Mouse (Mus musculus): ENCODE data around the gene Rhou. TPM values are rescaled to one million over a fixed set of nuclear protein-coding genes. Genes with fewer than 3 reads are reported as not detected.

Gene Rhou
- not detected for polyA plus RNA-seq (2017; shearing (Covaris generic))

DNA sequence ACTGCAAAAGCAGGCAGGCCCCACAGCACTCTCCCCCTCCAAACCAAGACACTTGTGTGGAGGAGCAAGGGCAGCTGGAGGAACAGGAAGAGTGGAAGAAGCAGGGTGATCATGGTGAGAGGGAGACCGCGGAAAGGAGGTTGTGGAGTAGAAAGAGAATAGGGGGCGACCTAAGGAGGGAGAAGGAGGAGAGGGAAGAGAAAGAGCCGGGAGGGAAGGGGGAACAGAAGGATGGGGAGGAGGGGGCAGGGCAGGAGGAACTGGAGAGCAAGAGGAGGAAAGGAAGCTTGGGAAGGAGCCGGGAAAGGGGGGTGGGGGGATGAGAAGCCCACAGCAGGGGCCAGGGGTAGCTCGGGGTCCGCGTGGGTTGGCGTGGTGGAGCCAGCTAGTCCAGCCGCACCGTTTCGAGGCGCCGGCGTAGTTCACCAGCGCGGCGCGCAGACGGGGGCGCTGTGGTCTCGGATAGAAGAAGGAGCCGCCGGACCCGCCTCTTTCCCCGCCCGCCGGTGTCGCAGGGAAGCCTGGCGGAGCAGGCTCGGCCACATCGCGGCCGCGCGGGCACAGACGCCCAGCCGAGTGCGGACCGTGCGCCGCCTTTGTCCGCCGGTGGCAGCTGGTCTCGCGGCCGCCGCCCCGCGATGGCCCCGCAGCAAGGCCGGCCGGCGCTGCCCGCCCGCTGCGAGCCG lies at the start of gene Rhou:
Rhou (plus strand) TSS at position 622 of the 686 bp plus-strand sequence.

Other genes with a start within 250 kb of the Rhou start
- gene Mc1r, start 246.8 kb upstream of the Rhou start, polyA plus RNA-seq (2017; shearing (Covaris generic)) = not detected
- gene Tubb3, start 242.5 kb upstream of the Rhou start, polyA plus RNA-seq (2017; shearing (Covaris generic)) = 0.62 TPM
- gene Def8, start 230.4 kb upstream of the Rhou start, polyA plus RNA-seq (2017; shearing (Covaris generic)) = 10.2 TPM
- 76.2 TPM for gene Afg3l1, start 176.0 kb upstream of the Rhou start, polyA plus RNA-seq (2017; shearing (Covaris generic))
- gene Dbndd1, start 138.5 kb upstream of the Rhou start, polyA plus RNA-seq (2017; shearing (Covaris generic)) = 0.34 TPM
- gene Gas8, start 135.1 kb upstream of the Rhou start, polyA plus RNA-seq (2017; shearing (Covaris generic)) = 5.0 TPM
- 29.1 TPM for gene Rab4a, start 152.1 kb downstream of the Rhou start, polyA plus RNA-seq (2017; shearing (Covaris generic))
- 22.3 TPM for gene Ccsap, start 206.3 kb downstream of the Rhou start, polyA plus RNA-seq (2017; shearing (Covaris generic))
- gene Acta1, start 240.8 kb downstream of the Rhou start, polyA plus RNA-seq (2017; shearing (Covaris generic)) = 0.62 TPM